Mouse (Mus musculus) neutrophil, adult 59 days (primary cell): Measurements from ENCODE around the gene Rapgef4. TPM values are rescaled to one million over a fixed set of nuclear protein-coding genes. Genes with fewer than 3 reads are reported as not detected.

ENCODE experiments used
- total RNA-seq, 2 experiments: library from RNA; stranded (reverse); gene quantifications; 1 replicate in 1 of 2; 2 replicates in 1 of 2; pipeline ENCODE4 v1.2.4; 2023

Gene Rapgef4
- 1 to 10 TPM; 1.1 to 1.6 TPM for total RNA-seq

GRCm38 (mm10) chr2:71980771-71981342 is at the start of gene Rapgef4:
Rapgef4 (plus strand) TSS chr2:71981240.

GRCm38 (mm10) chr2:72285256-72285887 is 304.3 kb downstream of the Rapgef4 start, which contains the start of gene Map3k20:
Map3k20 (plus strand) TSS chr2:72285637.

Other genes starting within 250 kb of the Rapgef4 start
- gene Itga6, start 235.6 kb upstream of the Rapgef4 start, total RNA-seq: 10 to 100 TPM; 22.1 to 27.7 TPM
- 1 to 10 TPM; 4.6 to 7.1 TPM for gene Pdk1, start 108.0 kb upstream of the Rapgef4 start, total RNA-seq